Mouse (Mus musculus) hindbrain, embryonic 13.5 days (tissue): ENCODE results near the gene Zfp963. TPM values are rescaled to one million over a fixed set of nuclear protein-coding genes. Genes with fewer than 3 reads are reported as not detected.
A peak's percentile ranks its signal among the peaks of the same experiment; 100 is the strongest.

Source experiments
- ATAC-seq: fragments of 200-750 bp; cut with Nextera tagmentation; 2 replicates; pipeline ENCODE4 v1.8.0; 2017; ENCODE audit warnings: moderate TSS enrichment; ENCODE audit not compliant: low FRiP score
- H3K27ac ChIP-seq: fragments of 300-500 bp; sonication (generic); 2 replicates; pipeline ENCODE4 v1.5.1; 2015; ENCODE audit warnings: inconsistent platforms, mild to moderate bottlenecking, moderate library complexity
- H3K27me3 ChIP-seq: fragments of 300-500 bp; sonication (generic); 2 replicates; pipeline ENCODE4 v1.6.1; 2015; ENCODE audit warnings: mild to moderate bottlenecking, inconsistent platforms
- H3K36me3 ChIP-seq: fragments of 300-500 bp; sonication (generic); 2 replicates; pipeline ENCODE4 v1.6.1; 2015; ENCODE audit warnings: mild to moderate bottlenecking, inconsistent platforms
- H3K4me1 ChIP-seq: fragments of 300-500 bp; sonication (generic); replicated peaks from 2 replicates; pipeline ENCODE4 v1.6.1; 2015; ENCODE audit warnings: inconsistent platforms
- H3K4me2 ChIP-seq: fragments of 300-500 bp; sonication (generic); 2 replicates; pipeline ENCODE4 v1.6.1; 2015; ENCODE audit warnings: inconsistent platforms, mild to moderate bottlenecking, moderate library complexity
- H3K4me3 ChIP-seq: fragments of 300-500 bp; sonication (generic); 2 replicates; pipeline ENCODE4 v1.5.1; 2015; ENCODE audit warnings: mild to moderate bottlenecking, inconsistent platforms
- H3K9ac ChIP-seq: fragments of 300-500 bp; sonication (generic); 2 replicates; pipeline ENCODE4 v1.6.1; 2015; ENCODE audit warnings: mild to moderate bottlenecking, inconsistent platforms
- H3K9me3 ChIP-seq: fragments of 300-500 bp; sonication (generic); 2 replicates; pipeline ENCODE4 v1.6.1; 2016; ENCODE audit warnings: inconsistent platforms
- WGBS: fragments of 180-500 bp; shearing (Covaris S2); methylation state at CpG from one replicate; pipeline ENCODE4 v1.1.7; 2015; 5-methylcytosine and 5-hydroxymethylcytosine counted together
- polyA plus RNA-seq: library from polyadenylated mRNA; unstranded; fragments of >200 nt; fragmentation: Nextera tagmentation; extraction: Ambion mirVana; gene quantifications from 2 replicates; pipeline ENCODE4 v1.2.1, GENCODE M21; 2015

The Zfp963 gene
- polyA plus RNA-seq: 7.8 and 8.6 TPM in 2 replicates

DNA sequence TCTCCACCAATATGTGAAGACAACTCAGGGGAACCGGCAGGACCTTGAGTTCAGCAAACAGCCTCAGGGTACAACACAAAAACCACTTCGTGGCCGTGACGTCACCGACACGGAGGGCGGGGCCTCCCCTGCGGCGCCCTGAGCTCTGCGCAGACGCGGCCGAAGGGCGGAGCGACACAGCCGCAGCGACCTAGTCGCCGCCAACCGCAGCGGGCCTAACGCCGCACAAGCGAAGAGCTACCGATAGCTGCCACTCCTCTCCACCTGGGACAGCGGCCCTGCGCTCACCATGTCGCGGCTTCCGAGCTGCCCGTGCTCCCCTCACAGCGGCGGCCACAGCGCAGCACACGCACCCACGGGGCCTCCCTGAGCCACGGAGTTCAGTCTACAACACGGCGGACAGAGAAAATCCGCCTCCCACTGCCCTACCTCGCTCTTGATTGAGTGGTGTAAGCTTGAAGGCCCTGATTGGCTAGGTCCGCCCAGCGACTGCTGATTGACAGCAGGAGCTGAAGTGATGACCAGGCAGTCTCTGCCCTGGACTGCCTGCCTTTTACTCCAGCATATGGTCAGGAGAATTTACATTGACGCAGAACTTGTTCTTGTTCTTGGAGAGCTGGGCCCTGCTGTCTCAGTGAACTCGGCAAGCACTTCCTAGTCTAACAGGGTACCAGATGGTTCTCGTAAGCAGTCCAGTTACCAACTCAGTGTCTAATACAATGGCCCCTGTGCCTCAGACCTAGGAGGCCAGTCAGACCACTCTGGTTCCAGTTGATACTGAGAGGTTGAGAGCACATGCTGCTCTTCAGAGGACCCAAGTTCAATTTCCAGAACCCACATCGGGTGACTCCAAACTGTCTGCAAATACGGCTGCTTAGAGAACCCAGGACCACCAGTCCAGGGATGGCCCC, at the start of gene Zfp963:
Zfp963 (minus strand) TSS at position 427 of the 911 bp plus-strand sequence.
- Histone ChIP-seq H3K9ac (peak within 1 kb of the TSS; percentile 82), H3K9me3 (no peaks in the 10 kb centered on the region), H3K36me3 (peaks cover 10% of the 10 kb centered on the region; the same call in 1 of the 2 replicates), H3K27ac (peak within 1 kb of the TSS; percentile 99), H3K4me1 (peaks cover 20% of the 10 kb centered on the region), H3K4me2 (peak within 1 kb of the TSS; percentile 53), H3K4me3 (peak within 1 kb of the TSS; percentile 62), H3K27me3 (no peaks in the 10 kb centered on the region)
- 3% methylated on average over 48 of the region's 48 CpGs for WGBS
- peak; percentile 99 for ATAC-seq

DNA sequence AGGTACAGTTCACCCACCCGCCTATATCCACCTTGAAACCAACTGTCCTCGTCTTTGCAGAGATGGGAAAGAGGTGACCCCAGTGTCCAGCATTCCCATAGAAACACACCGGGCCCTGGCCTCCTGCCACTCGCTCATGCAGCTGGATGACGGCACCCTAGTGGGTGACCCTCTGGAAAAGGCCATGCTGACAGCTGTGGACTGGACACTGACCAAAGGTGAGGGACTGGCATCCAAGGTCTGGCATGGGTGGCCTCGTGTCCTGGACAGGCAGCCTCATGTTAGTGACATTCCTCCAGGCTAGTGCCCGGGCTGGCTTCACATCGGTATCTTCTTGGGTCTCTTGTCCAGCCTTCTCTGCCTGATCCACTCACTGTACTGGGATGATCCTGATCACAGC, 49.5 kb upstream of the Zfp963 start:
- H3K27me3 ChIP-seq: no peaks in the 10 kb centered on the region
- no peaks in the 10 kb centered on the region for H3K4me1 ChIP-seq
- H3K4me2 ChIP-seq: no peak overlapping the region
- H3K9me3 ChIP-seq: no peaks in the 10 kb centered on the region
- WGBS: 83% methylated on average over 8 of the region's 8 CpGs
- no peak overlapping the region for H3K27ac ChIP-seq
- ATAC-seq: no peak
- peaks cover 100% of the 10 kb centered on the region for H3K36me3 ChIP-seq
- no peak overlapping the region for H3K4me3 ChIP-seq
- H3K9ac ChIP-seq: no peak overlapping the region

GRCm38 (mm10) chr8:69797661-69798060, 47.9 kb upstream of the Zfp963 start:
- H3K9ac ChIP-seq: no peak overlapping the region
- no peak for ATAC-seq
- H3K27ac ChIP-seq: no peak overlapping the region
- H3K4me2 ChIP-seq: no peak overlapping the region
- H3K9me3 ChIP-seq: no peaks in the 10 kb centered on the region
- no peaks in the 10 kb centered on the region for H3K27me3 ChIP-seq
- peaks cover 14% of the 10 kb centered on the region for H3K4me1 ChIP-seq
- H3K4me3 ChIP-seq: no peak overlapping the region
- 94% methylated on average over 10 of the region's 10 CpGs for WGBS
- peaks cover 95% of the 10 kb centered on the region for H3K36me3 ChIP-seq

- Histone ChIP-seq H3K4me3 (no peak overlapping the region), H3K36me3 (peaks cover 87% of the 10 kb centered on the region)
- WGBS: 97% methylated on average over 16 of the region's 16 CpGs
These were observed 47.1 kb upstream of the Zfp963 start for GRCm38 (mm10) chr8:69796721-69797345.

GRCm38 (mm10) chr8:69794901-69795300, 45.1 kb upstream of the Zfp963 start:
- 92% methylated on average over 6 of the region's 6 CpGs for WGBS

More at GRCm38 (mm10) chr8:69796721-69797345, 47.1 kb upstream of the Zfp963 start:
- no peak overlapping the region for H3K27ac ChIP-seq
- H3K4me1 ChIP-seq: peaks cover 22% of the 10 kb centered on the region
- no peaks in the 10 kb centered on the region for H3K27me3 ChIP-seq
- H3K4me2 ChIP-seq: no peak overlapping the region
- ATAC-seq: no peak
- H3K9ac ChIP-seq: no peak overlapping the region
- H3K9me3 ChIP-seq: no peaks in the 10 kb centered on the region

GRCm38 (mm10) chr8:69794096-69794495, 44.3 kb upstream of the Zfp963 start:
- no peaks in the 10 kb centered on the region for H3K27me3 ChIP-seq
- H3K36me3 ChIP-seq: peaks cover 59% of the 10 kb centered on the region
- no peak overlapping the region for H3K27ac ChIP-seq
- no peak overlapping the region for H3K4me2 ChIP-seq
- H3K4me1 ChIP-seq: peaks cover 36% of the 10 kb centered on the region
- no peak overlapping the region for H3K4me3 ChIP-seq
- 91% methylated on average over 3 of the region's 3 CpGs for WGBS
- no peaks in the 10 kb centered on the region for H3K9me3 ChIP-seq
- no peak for ATAC-seq
- 0 out of 2 replicates have a peak overlapping the region, but pooled peaks have one; percentile 5 for H3K9ac ChIP-seq

More at GRCm38 (mm10) chr8:69794901-69795300, 45.1 kb upstream of the Zfp963 start:
- Histone ChIP-seq H3K4me1 (peaks cover 32% of the 10 kb centered on the region), H3K4me3 (no peak overlapping the region), H3K9me3 (no peaks in the 10 kb centered on the region), H3K9ac (no peak overlapping the region), H3K4me2 (no peak overlapping the region), H3K27ac (no peak overlapping the region), H3K27me3 (no peaks in the 10 kb centered on the region), H3K36me3 (peaks cover 67% of the 10 kb centered on the region)
- no peak for ATAC-seq

- Histone ChIP-seq H3K27me3 (no peaks in the 10 kb centered on the region), H3K36me3 (peaks cover 55% of the 10 kb centered on the region), H3K4me2 (no peak overlapping the region), H3K9me3 (no peaks in the 10 kb centered on the region), H3K4me3 (no peak overlapping the region), H3K9ac (0 out of 2 replicates have a peak overlapping the region, but pooled peaks have one; percentile 5), H3K4me1 (peaks cover 36% of the 10 kb centered on the region), H3K27ac (no peak overlapping the region)
- WGBS: 97% methylated on average over 4 of the region's 4 CpGs
- ATAC-seq: no peak
These were observed 43.9 kb upstream of the Zfp963 start for GRCm38 (mm10) chr8:69793666-69794065.

GRCm38 (mm10) chr8:69791415-69792068, 41.8 kb upstream of the Zfp963 start:
- peak; percentile 84 for ATAC-seq

DNA sequence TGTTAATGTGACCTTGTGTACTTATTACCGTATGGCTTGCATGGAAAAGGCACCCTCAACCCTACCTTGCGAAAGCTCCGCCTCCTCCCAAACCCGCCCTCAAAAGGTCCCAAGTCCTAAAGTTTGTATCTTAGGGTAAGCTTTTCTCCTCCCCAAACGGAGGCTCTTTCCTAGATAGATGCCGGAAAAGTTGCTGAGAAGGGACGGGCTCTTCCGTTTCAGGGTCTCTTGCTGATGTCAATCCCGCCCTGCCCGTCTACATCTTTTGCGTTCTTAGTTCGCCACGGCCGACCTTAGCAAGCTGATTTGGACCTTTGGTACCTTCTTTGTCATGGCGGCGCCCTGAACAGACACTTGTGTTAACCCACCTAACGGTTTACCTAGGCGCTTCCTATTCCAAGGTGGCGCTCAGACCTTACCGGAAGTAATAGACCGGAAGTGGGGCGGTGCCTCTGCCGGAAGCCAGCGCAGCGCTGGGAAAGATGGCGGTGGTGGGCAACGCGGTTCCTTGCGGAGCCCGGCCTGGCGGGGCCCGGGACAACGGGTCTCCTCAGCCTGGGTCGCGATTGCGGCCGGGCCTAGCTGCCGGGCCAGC, 41.1 kb upstream of the Zfp963 start, which contains the start of the genes Atp13a1 and Zfp866:
Atp13a1 (plus strand) TSS at position 391 of the 595 bp plus-strand sequence.
Zfp866 (minus strand) TSS at position 406 of the 595 bp plus-strand sequence.
- H3K4me3 ChIP-seq: peak within 1 kb of the TSS; percentile 100
- H3K27me3 ChIP-seq: no peaks in the 10 kb centered on the region
- H3K9me3 ChIP-seq: no peaks in the 10 kb centered on the region
- under 1% methylated on average over 38 of the region's 38 CpGs for WGBS
- peaks cover 36% of the 10 kb centered on the region for H3K4me1 ChIP-seq
- H3K9ac ChIP-seq: peak within 1 kb of the TSS; percentile 99
- peak; percentile 96 for ATAC-seq
- peak within 1 kb of the TSS; percentile 90 for H3K27ac ChIP-seq
- H3K4me2 ChIP-seq: peak within 1 kb of the TSS; percentile 90
- peaks cover 27% of the 10 kb centered on the region for H3K36me3 ChIP-seq

More at GRCm38 (mm10) chr8:69791415-69792068, 41.8 kb upstream of the Zfp963 start:
- Histone ChIP-seq H3K4me2 (peak overlapping the region; percentile 90), H3K27ac (peak overlapping the region; percentile 90), H3K36me3 (peaks cover 34% of the 10 kb centered on the region), H3K27me3 (no peaks in the 10 kb centered on the region), H3K9me3 (no peaks in the 10 kb centered on the region), H3K9ac (peak overlapping the region; percentile 99), H3K4me3 (peak overlapping the region; percentile 100), H3K4me1 (peaks cover 36% of the 10 kb centered on the region)
- WGBS: under 1% methylated on average over 44 of the region's 48 CpGs

- WGBS: 35% methylated on average over 11 of the region's 11 CpGs
- Histone ChIP-seq H3K27me3 (no peaks in the 10 kb centered on the region), H3K4me3 (peak overlapping the region; percentile 100), H3K4me1 (peaks cover 36% of the 10 kb centered on the region), H3K36me3 (peaks cover 22% of the 10 kb centered on the region), H3K9ac (peak overlapping the region; percentile 99), H3K27ac (peak overlapping the region; percentile 90), H3K4me2 (peak overlapping the region; percentile 90), H3K9me3 (no peaks in the 10 kb centered on the region)
- ATAC-seq: peak; percentile 21
These were observed 40.6 kb upstream of the Zfp963 start for GRCm38 (mm10) chr8:69790364-69790763.

GRCm38 (mm10) chr8:69789731-69790130, 40.0 kb upstream of the Zfp963 start:
- WGBS: 83% methylated on average over 5 of the region's 5 CpGs
- no peaks in the 10 kb centered on the region for H3K27me3 ChIP-seq
- no peaks in the 10 kb centered on the region for H3K9me3 ChIP-seq
- H3K36me3 ChIP-seq: peaks cover 16% of the 10 kb centered on the region
- H3K4me2 ChIP-seq: peak overlapping the region; percentile 90
- H3K27ac ChIP-seq: no peak overlapping the region
- no peak overlapping the region for H3K4me3 ChIP-seq
- peaks cover 36% of the 10 kb centered on the region for H3K4me1 ChIP-seq
- no peak for ATAC-seq
- H3K9ac ChIP-seq: no peak overlapping the region
